Mouse (Mus musculus): ENCODE results near the gene Cpvl.

DNA sequence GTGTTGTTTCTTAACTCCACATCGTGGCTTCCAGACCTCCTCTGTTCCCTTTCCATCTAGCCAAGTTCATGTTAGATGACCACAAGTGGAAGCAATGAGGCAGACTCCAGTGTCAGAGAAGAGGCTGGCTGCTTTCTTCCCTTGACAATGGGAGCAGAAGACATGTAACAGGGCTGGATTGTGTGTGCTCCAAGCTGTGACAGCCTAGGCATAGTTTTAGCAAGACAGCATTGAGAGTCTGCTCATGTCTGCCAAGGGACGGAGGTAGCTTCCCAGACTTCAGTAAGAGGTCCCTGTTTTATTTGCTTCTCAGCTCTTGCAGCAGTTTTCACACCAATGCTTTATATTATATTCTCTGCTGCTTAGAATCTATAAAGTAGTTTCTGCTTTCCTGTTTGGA, 124.2 kb downstream of the Cpvl start:
- TF ChIP-seq EP300 (IDR thresholded peaks at IDR 0.05) (no peak), CTCF (IDR thresholded peaks at IDR 0.05) (no peak)
